Mouse (Mus musculus): Measurements from ENCODE around the gene Angptl7.

- TF ChIP-seq CTCF (IDR thresholded peaks at IDR 0.05; ENCODE audit: extremely low read depth, insufficient read depth, insufficient read length, insufficient replicate concordance) (no peak), POLR2A (IDR thresholded peaks at IDR 0.05; ENCODE audit: low read depth, low read length) (no peak)
Measured at GRCm38 (mm10) chr4:148530778-148531177, 30.5 kb upstream of the Angptl7 start.

Measured in spleen, adult 2 months (tissue).